Mouse (Mus musculus): ENCODE results near the gene Rps6kb1. TPM values are rescaled to one million over a fixed set of nuclear protein-coding genes. Genes with fewer than 3 reads are reported as not detected.

Gene Rps6kb1
- 4.1 and 10.0 TPM in 2 replicates for polyA plus RNA-seq (2012; ENCODE audit: low replicate concordance)

GRCm38 (mm10) chr11:86544639-86545299, at the start of gene Rps6kb1, which contains the start of gene Tubd1:
TSS of gene Rps6kb1 (minus strand) at chr11:86544805.
TSS of gene Tubd1 (plus strand) at chr11:86544991.

GRCm38 (mm10) chr11:86484101-86484868, 60.3 kb downstream of the Rps6kb1 start, which contains the start of gene Rnft1:
TSS of gene Rnft1 (plus strand) at chr11:86484657.

Other genes with a start within 250 kb of the Rps6kb1 start
- 0.47 and 7.4 TPM in 2 replicates for gene Med13, start 187.2 kb downstream of the Rps6kb1 start, polyA plus RNA-seq (2012; ENCODE audit: low replicate concordance)
- gene Rnft1, start 60.1 kb downstream of the Rps6kb1 start, polyA plus RNA-seq (2012; ENCODE audit: low replicate concordance) = 1.9 and 2.3 TPM in 2 replicates
- gene Tubd1, start 186 bp upstream of the Rps6kb1 start, polyA plus RNA-seq (2012; ENCODE audit: low replicate concordance) = 0.08 and 0.46 TPM in 2 replicates
- 3.8 and 18.8 TPM in 2 replicates for gene Vmp1, start 139.0 kb upstream of the Rps6kb1 start, polyA plus RNA-seq (2012; ENCODE audit: low replicate concordance)
- 0.15 and 1.4 TPM in 2 replicates for gene Ptrh2, start 139.2 kb upstream of the Rps6kb1 start, polyA plus RNA-seq (2012; ENCODE audit: low replicate concordance)
- gene Cltc, start 212.8 kb upstream of the Rps6kb1 start, polyA plus RNA-seq (2012; ENCODE audit: low replicate concordance) = 81.6 and 150 TPM in 2 replicates

All from leukemia stem cell, adult 10-12 weeks (primary cell).